In the genomic region with DNA sequence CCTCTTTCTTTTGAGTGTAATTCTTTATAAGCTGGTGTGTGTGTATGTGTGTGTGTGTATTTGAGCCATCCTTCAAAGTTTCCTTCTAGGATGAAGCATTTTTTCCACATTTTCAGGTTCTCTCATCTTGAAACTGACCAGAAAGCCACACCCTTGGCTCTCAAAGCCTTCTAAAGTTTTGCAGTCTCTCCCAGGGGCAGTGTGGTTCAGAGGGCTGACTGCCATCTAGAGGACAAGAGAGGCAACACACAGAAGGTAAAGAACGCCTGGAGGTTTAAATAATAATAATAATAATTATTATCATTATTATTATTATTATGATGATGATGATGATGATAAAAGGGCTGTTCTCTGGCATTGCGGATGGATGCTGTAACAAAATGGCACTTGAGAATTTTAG, we compare ENCODE assay signal across 11 mouse cellular contexts.
DNase-seq lines count a peak whose midpoint lies in the region; ATAC-seq and TF ChIP-seq lines count a peak whose summit lies in the region.
"Had no signal": no experiment of that assay in that cellular context is flagged by ENCODE, and none has a peak within 500 bp of the region (broad histone marks: within the 10 kb centered on the region; RNA-seq: fewer than 3 reads in every experiment).

No protein-coding gene starts in this region.

- no peaks in the 10 kb centered on the region for H3K4me1 ChIP-seq in heart, adult 2 months (ENCODE audit: control insufficient read depth, insufficient read depth, low read length)
- H3K4me1 ChIP-seq in midbrain, embryonic 12.5 days: no peaks in the 10 kb centered on the region
- H3K4me1 ChIP-seq in midbrain, embryonic 16.5 days (ENCODE audit: control insufficient read depth, insufficient read depth, low read length): no peaks in the 10 kb centered on the region
- H3K4me1 ChIP-seq in cortical plate, adult 2 months (ENCODE audit: control insufficient read depth, insufficient read depth, low read length): no peaks in the 10 kb centered on the region; the same call in 1 of the 2 replicates
- H3K4me1 ChIP-seq: liver, embryonic 12.5 days had no signal

- H3K4me3 ChIP-seq in heart, adult 2 months: no peak overlapping the region
- H3K4me3 ChIP-seq in midbrain, embryonic 12.5 days: no peak overlapping the region
- H3K4me3 ChIP-seq in midbrain, embryonic 16.5 days (ENCODE audit: low read depth, low read length): no peak overlapping the region
- H3K4me3 ChIP-seq in cortical plate, adult 2 months (ENCODE audit: insufficient read depth, low read length): no peak overlapping the region
- H3K4me3 ChIP-seq: liver, embryonic 12.5 days had no signal

- H3K27ac ChIP-seq in heart, adult 2 months: no peak overlapping the region
- no peak overlapping the region for H3K27ac ChIP-seq in midbrain, embryonic 12.5 days (replicated peaks)
- H3K27ac ChIP-seq in midbrain, embryonic 16.5 days (ENCODE audit: low read length): no peak overlapping the region
- no peak overlapping the region for H3K27ac ChIP-seq in cortical plate, adult 2 months (ENCODE audit: insufficient read depth, low read length)
- H3K27ac ChIP-seq: hindbrain, embryonic 14.5 days; liver, embryonic 12.5 days had no signal

- H3K27me3 ChIP-seq in heart, adult 2 months (ENCODE audit: control insufficient read depth, insufficient read depth, low read length): no peaks in the 10 kb centered on the region
- no peaks in the 10 kb centered on the region for H3K27me3 ChIP-seq in midbrain, embryonic 12.5 days
- H3K27me3 ChIP-seq in midbrain, embryonic 16.5 days (ENCODE audit: control insufficient read depth, insufficient read depth, low read depth, low read length): no peaks in the 10 kb centered on the region
- H3K27me3 ChIP-seq: liver, embryonic 12.5 days had no signal

- no peaks in the 10 kb centered on the region for H3K9me3 ChIP-seq in midbrain, embryonic 12.5 days
- H3K9me3 ChIP-seq in midbrain, embryonic 16.5 days (replicated peaks; ENCODE audit: control insufficient read depth, low read length, poor library complexity, severe bottlenecking): no peaks in the 10 kb centered on the region
- H3K9me3 ChIP-seq: liver, embryonic 12.5 days had no signal

- intact Hi-C loops in heart, adult 2 months (cut with DNase I): no loop called here

- DNase-seq in heart, adult 2 months: no peak
- no peak for DNase-seq in heart, adult 8-10 months (ENCODE audit: low spot score)
- DNase-seq in retina, embryonic 14.5 days (ENCODE audit: low spot score): peak; percentile 31
- no peak for DNase-seq in right cerebral cortex, postnatal 25 days
- no peak for DNase-seq in ovary, postnatal 14 days (ENCODE audit: low spot score)
- DNase-seq: cerebellum, adult 11-12 months had no signal

- peak; percentile 57 for TF ChIP-seq CTCF in heart, adult 2 months (IDR thresholded peaks at IDR 0.05)
- TF ChIP-seq CTCF in cortical plate, adult 2 months (IDR thresholded peaks at IDR 0.05; ENCODE audit: extremely low read depth, insufficient read depth, low read length): peak; percentile 57

- H3K4me2 ChIP-seq in midbrain, embryonic 12.5 days (replicated peaks): no peak overlapping the region
- no peak overlapping the region for H3K4me2 ChIP-seq in midbrain, embryonic 16.5 days (ENCODE audit: low read length)
- H3K4me2 ChIP-seq: hindbrain, embryonic 14.5 days; liver, embryonic 12.5 days had no signal

- no peaks in the 10 kb centered on the region for H3K36me3 ChIP-seq in heart, adult 2 months (ENCODE audit: control insufficient read depth, insufficient read depth, low read length)
- no peaks in the 10 kb centered on the region for H3K36me3 ChIP-seq in midbrain, embryonic 12.5 days
- no peaks in the 10 kb centered on the region for H3K36me3 ChIP-seq in midbrain, embryonic 16.5 days (ENCODE audit: control insufficient read depth, insufficient read depth, low read length)
- H3K36me3 ChIP-seq: liver, embryonic 12.5 days had no signal

- ATAC-seq in midbrain, embryonic 12.5 days (ENCODE audit: low FRiP score, low read depth): peak; percentile 52
- no peak for ATAC-seq in midbrain, embryonic 16.5 days
- ATAC-seq: liver, embryonic 12.5 days had no signal

- H3K79me2 ChIP-seq in heart, adult 2 months (replicated peaks; ENCODE audit: control insufficient read depth, insufficient read depth, low read length): no peaks in the 10 kb centered on the region

- TF ChIP-seq POLR2A in heart, adult 2 months (IDR thresholded peaks at IDR 0.05; ENCODE audit: insufficient read depth, low read depth, low read length): no peak
- TF ChIP-seq POLR2A in cortical plate, adult 2 months (IDR thresholded peaks at IDR 0.05; ENCODE audit: extremely low read depth, insufficient read depth, low read length): no peak

- no peak for TF ChIP-seq EP300 in heart, adult 2 months (IDR thresholded peaks at IDR 0.05; ENCODE audit: insufficient read depth, low read depth, low read length)

- 54% methylated on average over 2 of the region's 2 CpGs for WGBS in heart, adult 2 months
- WGBS in midbrain, embryonic 12.5 days: 69% methylated on average over 2 of the region's 2 CpGs
- WGBS in midbrain, embryonic 16.5 days: 63% methylated on average over 2 of the region's 2 CpGs

- no peak overlapping the region for H3K9ac ChIP-seq in heart, adult 2 months (ENCODE audit: low read depth, low read length)
- H3K9ac ChIP-seq in midbrain, embryonic 12.5 days (replicated peaks): no peak overlapping the region
- no peak overlapping the region for H3K9ac ChIP-seq in midbrain, embryonic 16.5 days (ENCODE audit: low read depth, low read length)
- H3K9ac ChIP-seq: hindbrain, embryonic 14.5 days; liver, embryonic 12.5 days had no signal
